Mouse (Mus musculus): ENCODE measurements around the gene Olfr1133. TPM values are rescaled to one million over a fixed set of nuclear protein-coding genes. Genes with fewer than 3 reads are reported as not detected.
"Not testable (repeated sequence)": the region's sequence is repeated elsewhere in the genome, so short reads cannot be mapped to it uniquely, and the experiment has no call there.

The Olfr1133 gene
- not detected in 2 replicates for total RNA-seq (2021)
- long read RNA-seq, experiment 1 = 0 reads
- long read RNA-seq, experiment 2 = 0 reads

DNA sequence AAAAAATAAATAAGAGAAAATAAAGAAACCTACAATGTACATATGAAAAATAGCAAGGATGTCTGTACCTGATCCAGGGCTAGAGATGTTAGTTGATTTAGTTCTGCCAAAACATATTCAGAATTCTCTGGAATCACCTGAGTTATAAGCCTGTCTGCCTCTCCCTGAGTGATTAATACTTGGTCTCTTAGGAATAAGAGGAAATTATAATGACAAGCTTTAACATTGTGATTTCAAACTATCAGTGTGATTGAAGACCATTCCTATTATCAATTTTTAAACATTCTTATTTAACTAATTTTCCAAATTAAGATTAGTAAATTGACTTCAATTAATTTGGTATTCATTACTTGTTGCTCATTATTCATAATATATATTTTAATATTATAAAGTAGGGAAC, at the start of gene Olfr1133:
Gene Olfr1133 (minus strand): TSS at position 101 of the 400 bp plus-strand sequence.
- DNase-seq = no peak

GRCm38 (mm10) chr2:87693847-87694246, 46.7 kb upstream of the Olfr1133 start, which contains the start of gene Olfr1136:
Gene Olfr1136, minus strand, starts transcription at chr2:87693947.
- no peak for DNase-seq

GRCm38 (mm10) chr2:87673564-87673963, 26.4 kb upstream of the Olfr1133 start, which contains the start of gene Olfr1135:
Gene Olfr1135, minus strand, starts transcription at chr2:87673664.
- no peak for DNase-seq

GRCm38 (mm10) chr2:87658360-87658759, 11.2 kb upstream of the Olfr1133 start, which contains the start of gene Olfr1134:
Gene Olfr1134, minus strand, starts transcription at chr2:87658460.
- no peak for DNase-seq

GRCm38 (mm10) chr2:87642441-87642840, 4.7 kb downstream of the Olfr1133 start:
- DNase-seq = no peak

DNA sequence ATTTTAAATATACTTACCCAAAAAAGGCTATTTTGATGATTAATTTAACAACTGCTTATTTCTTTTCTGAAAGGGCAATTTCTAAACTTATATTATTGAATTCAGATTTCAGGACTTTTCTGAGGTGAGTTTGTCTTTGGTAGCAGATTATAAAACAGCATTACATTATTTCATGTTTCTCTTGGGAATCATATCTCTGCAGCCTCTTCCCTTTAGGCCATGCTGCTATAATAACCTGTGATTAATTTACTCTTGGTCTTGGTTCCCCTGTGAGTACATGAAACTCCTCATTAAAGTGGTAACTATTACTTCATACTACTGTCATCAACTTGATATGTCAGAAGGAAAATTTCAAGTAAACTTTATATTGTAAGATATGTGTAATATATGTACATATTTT, 9.7 kb downstream of the Olfr1133 start, which contains the start of gene Olfr1132:
Gene Olfr1132 (minus strand): TSS at position 101 of the 400 bp plus-strand sequence.
- DNase-seq = no peak

DNA sequence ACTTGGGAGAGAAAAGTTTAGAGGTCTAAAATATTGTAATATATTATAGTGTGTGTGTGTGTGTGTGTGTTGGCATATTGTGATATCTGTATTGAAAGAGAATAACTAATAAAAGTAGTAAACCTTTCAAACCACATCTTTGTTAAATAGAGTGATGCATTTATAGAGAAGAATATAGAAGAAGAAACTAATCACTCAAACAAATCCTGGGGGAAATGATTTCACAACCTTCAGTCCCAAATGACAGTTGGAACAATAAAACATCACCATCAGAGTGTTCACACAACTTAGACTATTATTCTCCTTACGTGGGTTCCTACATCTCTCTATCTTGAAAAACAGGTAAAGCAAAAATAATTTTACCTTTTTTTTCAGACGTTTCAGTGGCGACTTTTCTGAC, 20.4 kb downstream of the Olfr1133 start, which contains the start of gene Olfr1131:
Gene Olfr1131 (plus strand): TSS at position 301 of the 400 bp plus-strand sequence.
- no peak for DNase-seq

- DNase-seq = not testable (repeated sequence)
These were observed 41.3 kb downstream of the Olfr1133 start, which contains the start of gene Olfr1130 for GRCm38 (mm10) chr2:87605912-87606311. Gene Olfr1130, plus strand, starts transcription at chr2:87606212.

Other genes with a start within 250 kb of the Olfr1133 start
- gene Olfr1123, start 230.7 kb downstream of the Olfr1133 start, total RNA-seq (2021) = not detected in 2 replicates
- gene Olfr1124, start 217.1 kb downstream of the Olfr1133 start, total RNA-seq (2021) = not detected in 2 replicates
- not detected in 2 replicates for gene Olfr1126, start 193.4 kb downstream of the Olfr1133 start, total RNA-seq (2021)
- gene Pramel7, start 150.3 kb downstream of the Olfr1133 start, total RNA-seq (2021) = not detected in 2 replicates
- gene Pramel6, start 140.8 kb downstream of the Olfr1133 start, total RNA-seq (2021) = not detected in 2 replicates
- gene Olfr153, start 115.6 kb downstream of the Olfr1133 start, total RNA-seq (2021) = not detected in 2 replicates
- not detected in 2 replicates for gene Olfr1128, start 101.8 kb downstream of the Olfr1133 start, total RNA-seq (2021)
- not detected in 2 replicates for gene Olfr1129, start 73.5 kb downstream of the Olfr1133 start, total RNA-seq (2021)
- gene Olfr1130, start 41.2 kb downstream of the Olfr1133 start, total RNA-seq (2021) = not detected in 2 replicates
- gene Olfr1131, start 20.3 kb downstream of the Olfr1133 start, total RNA-seq (2021) = not detected in 2 replicates
- not detected in 2 replicates for gene Olfr1132, start 9.8 kb downstream of the Olfr1133 start, total RNA-seq (2021)
- gene Olfr1134, start 11.1 kb upstream of the Olfr1133 start, total RNA-seq (2021) = not detected in 2 replicates
- not detected in 2 replicates for gene Olfr1135, start 26.3 kb upstream of the Olfr1133 start, total RNA-seq (2021)
- not detected in 2 replicates for gene Olfr1136, start 46.6 kb upstream of the Olfr1133 start, total RNA-seq (2021)
- not detected in 2 replicates for gene Olfr1137, start 65.8 kb upstream of the Olfr1133 start, total RNA-seq (2021)
- gene Olfr1138, start 92.6 kb upstream of the Olfr1133 start, total RNA-seq (2021) = not detected in 2 replicates
- gene Olfr1140, start 96.4 kb upstream of the Olfr1133 start, total RNA-seq (2021) = not detected in 2 replicates
- gene Olfr1141, start 106.6 kb upstream of the Olfr1133 start, total RNA-seq (2021) = not detected in 2 replicates
- gene Olfr152, start 132.1 kb upstream of the Olfr1133 start, total RNA-seq (2021) = not detected in 2 replicates
- gene Olfr1143, start 153.2 kb upstream of the Olfr1133 start, total RNA-seq (2021) = not detected in 2 replicates
- gene Olfr1145, start 162.4 kb upstream of the Olfr1133 start, total RNA-seq (2021) = not detected in 2 replicates
- not detected in 2 replicates for gene Olfr1148, start 183.2 kb upstream of the Olfr1133 start, total RNA-seq (2021)
- not detected in 2 replicates for gene Olfr1150-ps1, start 196.6 kb upstream of the Olfr1133 start, total RNA-seq (2021)
- gene Olfr1151, start 208.5 kb upstream of the Olfr1133 start, total RNA-seq (2021) = not detected in 2 replicates
- gene Olfr1152, start 219.1 kb upstream of the Olfr1133 start, total RNA-seq (2021) = not detected in 2 replicates
- gene Olfr1153, start 247.6 kb upstream of the Olfr1133 start, total RNA-seq (2021) = not detected in 2 replicates

Measured in adrenal gland, postnatal 14 days (tissue).